Mouse (Mus musculus) natural killer cell, adult 2 months (primary cell): ENCODE results near the gene Acaca.

ENCODE experiments used
- DNase-seq, 2 experiments: peaks; one replicate each; pipeline ENCODE4 v3.0.0; 2022; ENCODE audit warnings: low spot score in 2 of 2

Gene Acaca

DNA sequence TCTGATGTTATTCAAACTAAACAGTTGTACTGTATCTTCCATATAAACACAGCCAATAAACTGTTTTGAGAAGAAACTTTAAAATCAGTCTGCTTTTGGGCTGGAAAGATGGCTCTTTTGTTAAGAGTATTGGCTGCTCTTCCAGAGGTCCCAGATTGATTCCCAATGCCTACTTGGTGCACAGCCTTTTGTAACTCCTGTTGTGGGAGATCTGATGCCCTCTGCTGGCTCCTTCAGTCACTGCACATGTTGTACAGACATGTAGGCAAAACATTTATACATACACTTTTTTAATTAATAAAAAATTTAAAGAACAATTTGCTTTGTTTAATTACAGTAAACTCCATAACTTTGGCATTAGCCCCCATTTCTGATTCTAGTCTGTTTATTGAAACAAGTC is 114.1 kb downstream of the Acaca start:
- peak; percentile 15 to 49 for DNase-seq

DNA sequence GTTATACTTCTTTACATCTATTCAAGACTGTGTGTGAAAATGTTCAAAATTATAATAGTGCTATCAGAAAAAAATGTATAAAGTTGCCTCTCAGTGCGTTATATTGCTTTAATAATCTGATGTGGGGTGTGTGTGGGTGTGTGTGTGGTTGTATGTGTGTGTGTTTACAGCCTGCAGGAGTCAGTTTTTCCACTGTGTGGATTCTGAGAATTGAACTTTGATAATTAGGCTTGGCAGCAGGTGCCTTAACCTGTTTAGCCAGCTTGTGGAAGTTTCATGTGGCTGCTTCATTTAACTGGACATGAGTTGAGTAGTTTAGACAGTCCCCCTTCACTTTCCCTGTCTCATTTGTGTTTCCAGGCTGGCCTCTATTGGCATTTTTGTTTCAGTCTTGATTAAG is 117.9 kb downstream of the Acaca start:
- no peak for DNase-seq

DNA sequence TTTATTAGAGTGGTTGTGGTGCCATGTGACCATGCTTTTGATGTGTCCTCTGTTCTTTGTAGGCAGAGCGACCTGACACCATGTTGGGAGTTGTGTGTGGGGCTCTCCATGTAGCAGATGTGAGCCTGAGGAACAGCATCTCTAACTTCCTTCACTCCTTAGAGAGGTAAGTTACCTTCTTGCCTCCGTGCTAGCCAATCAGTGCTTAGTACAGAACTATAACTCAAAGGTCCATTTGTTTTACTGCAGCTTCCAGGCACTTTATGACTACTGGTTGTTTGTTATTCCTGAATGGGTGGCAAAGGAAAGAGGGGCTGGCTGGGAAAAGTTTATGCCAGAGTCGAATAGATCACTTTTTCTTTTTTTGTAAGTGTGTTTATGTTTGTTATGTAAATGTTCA is 121.7 kb downstream of the Acaca start:
- no peak for DNase-seq

DNA sequence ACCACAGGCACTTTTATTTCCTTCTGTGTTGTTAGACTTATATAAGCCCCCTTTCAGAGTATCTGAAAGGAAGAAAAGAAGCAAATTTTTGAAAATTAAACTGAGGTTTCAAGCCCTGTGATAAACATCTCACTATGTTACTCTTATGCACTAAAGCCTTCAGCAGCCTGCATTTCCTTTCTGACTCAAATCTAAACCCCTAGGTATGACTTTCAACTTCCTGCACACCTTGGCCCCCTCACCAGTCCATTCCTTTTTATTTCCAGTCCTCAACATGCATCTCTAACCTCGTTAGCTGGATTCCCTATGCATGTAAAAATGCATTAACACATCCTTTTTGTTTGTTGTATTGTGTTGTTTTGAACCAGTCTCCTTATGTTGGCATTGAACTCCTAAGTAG is 123.0 kb downstream of the Acaca start:
- no peak for DNase-seq

DNA sequence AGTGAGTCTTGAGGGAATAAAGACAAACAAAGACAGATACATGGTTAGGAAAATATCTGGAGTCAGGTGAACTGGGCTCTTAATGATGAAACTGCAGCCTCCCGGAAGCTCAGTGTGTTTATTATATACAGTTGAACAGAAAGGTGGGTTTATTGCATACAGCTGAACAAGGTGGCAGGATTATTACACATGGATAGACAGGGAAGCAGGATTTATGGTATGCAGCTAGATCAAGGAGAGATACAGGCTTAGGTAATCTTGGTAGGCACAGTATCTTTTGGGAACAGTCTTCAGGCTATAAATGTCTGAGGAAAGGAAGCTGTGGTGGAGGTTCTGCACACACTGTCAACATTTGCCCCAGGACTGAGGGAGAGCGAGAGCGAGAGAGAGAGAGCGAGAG is 126.4 kb downstream of the Acaca start:
- DNase-seq: no peak

DNA sequence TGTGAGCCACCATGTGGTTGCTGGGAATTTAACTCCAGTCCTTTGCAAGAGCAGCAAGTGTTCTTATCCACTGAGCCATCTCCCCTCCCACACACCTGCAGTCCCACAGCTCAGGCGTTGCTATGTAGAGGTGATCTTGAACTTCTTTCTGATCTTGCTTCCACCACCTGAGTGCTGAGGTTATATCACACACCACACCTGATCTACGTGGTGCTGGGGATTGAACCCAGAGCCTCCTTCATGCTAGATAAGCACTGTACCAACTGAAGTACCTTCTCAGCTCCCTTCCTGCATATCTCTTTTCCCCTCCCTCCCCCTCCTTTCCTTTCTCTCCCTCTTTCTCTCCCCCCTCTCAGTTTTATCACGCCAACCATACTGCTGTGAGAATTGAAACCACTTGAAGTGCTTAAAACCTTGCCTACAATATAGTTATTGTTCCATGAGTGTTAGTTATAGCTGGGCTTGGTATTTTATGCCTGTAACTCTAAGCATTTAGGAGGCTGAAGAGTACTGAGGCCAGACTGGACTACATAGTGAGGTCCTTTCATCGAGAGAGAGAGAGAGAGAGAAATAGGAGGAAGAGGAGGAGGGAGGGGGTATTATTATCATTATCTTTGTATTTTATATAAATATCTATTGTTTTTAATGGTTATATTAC is 128.7 kb downstream of the Acaca start:
- DNase-seq: no peak

DNA sequence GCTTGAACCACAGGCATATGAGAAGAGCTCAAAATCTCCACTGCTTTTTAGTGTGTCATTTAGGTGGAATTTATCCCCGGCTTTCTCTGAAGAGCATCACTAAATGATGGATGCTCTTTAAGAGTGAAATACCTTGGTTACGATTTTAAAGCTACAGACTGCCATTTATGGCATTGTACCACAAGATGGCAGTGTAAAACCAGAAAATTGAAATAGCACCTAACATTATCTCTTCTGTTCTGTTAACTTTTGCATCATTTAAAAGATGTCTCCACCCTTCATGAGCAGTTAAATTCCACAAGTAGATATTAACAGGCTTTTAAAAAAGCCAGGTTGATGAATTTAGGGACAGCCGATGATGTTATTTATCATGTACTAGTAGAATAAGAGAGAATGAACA is 135.0 kb downstream of the Acaca start:
- no peak for DNase-seq

DNA sequence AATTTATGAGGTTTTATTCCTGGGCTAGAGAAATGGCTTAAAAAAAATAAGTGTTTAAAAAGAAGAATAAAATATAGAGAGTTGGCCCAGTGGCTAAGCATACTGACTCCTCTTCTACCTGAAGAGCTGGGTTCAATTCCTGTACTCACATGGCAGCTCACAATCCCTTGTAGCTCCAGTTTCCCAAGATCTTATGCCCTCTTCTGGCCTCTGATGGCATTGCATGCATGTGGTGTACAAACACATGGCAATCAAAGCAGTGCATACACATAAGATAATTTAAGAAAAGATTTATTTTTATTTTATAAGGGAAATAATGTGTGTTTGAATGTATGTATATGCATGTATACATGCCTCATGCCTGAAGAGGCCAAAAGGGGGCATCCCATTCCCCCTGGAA is 138.6 kb downstream of the Acaca start:
- peak; percentile 6 to 20 for DNase-seq

DNA sequence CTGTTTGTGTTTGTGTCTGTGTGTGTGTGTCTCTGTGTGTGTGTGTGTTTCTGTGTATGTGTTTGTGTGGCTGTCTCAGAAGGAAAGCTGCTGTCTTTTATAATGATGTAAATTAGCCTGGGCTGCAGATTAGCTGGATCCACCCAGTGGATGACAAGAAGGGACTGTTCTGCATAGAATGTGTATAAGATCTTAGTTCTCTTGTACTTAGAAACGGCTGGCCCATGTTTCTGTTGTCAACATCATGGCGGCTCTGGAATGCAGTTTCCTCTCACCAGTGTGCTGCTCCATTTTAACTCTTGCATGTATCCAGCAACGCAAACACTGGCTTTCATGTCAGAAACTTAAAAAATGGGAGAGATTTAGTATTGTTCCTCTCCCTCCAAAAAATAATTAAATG is 141.0 kb downstream of the Acaca start:
- DNase-seq: no peak

DNA sequence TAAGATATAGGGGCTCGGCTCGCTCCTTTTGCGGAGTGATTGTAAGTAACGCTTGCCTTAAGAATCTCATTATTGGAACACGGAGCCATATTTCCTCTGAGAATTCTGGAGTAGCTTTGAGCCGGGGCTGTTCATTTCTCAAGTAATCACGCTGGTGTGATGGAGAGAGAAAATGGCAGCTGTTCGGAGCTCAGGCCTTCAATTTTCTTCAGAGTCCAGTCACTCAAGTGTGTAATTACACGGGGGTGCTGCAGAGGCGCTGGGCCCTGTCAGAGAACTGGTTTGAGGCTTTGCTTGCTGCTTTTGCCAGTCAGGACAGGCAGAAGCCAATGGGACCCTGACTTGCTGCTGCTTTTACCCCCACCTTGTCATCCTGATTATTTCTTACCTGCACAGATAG is 142.5 kb downstream of the Acaca start:
- no peak for DNase-seq

DNA sequence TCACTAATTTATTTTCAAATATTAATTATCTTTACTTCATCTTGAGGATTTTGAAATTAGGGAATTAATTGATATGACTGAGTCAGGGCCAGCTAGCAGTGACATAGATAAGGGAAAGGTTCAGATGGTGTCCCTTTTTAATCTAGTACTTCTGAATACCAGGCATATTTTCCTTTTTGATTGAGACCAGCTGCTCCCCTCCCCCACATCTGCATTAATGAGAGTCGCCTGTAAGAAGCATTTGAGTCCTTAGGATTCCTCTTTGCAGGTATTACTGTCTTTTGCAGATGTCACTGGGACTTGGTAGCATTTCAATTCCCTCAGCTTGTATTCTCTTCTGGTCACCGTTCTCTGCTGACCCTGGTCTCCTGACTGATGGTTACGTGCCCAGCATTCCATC is 143.1 kb downstream of the Acaca start:
- no peak for DNase-seq

DNA sequence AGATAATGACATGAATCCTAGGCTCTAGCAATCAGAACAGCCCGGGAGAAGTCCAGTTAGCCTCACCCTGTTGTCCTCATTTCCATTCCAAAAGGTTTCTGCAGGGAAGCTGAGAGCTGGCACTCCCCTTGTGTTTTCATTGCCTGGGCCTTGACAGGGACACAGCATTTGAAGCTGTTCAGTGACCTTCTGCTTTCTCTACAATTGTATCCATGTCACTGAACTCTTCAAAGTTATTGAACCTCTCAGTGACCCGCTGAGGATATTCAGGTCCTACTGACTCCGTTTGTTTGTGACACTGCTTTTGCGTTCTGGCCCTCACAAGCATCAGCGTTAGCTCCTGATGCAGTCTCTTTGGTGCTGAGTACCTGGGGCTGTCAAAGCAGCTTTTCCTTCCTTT is 147.5 kb downstream of the Acaca start:
- no peak for DNase-seq

DNA sequence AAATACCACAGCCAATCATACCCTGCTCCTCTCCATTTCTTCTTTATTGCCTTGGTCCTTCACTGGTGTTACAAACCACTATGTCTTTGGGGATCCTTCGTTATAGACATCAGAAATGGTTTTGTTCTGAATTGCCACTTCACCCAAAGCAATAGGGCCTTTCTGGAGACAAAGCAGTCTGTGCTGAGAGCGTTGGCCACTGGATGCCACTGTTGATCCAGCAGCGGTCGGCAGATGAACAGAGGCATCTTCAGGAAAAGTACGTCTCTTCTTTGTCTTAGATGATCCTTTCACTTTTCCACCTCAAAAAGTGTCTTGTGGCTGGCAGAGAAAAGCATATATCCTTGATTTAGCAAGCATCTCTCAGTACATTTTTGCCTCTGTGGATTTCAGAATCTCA is 151.8 kb downstream of the Acaca start:
- DNase-seq: no peak

DNA sequence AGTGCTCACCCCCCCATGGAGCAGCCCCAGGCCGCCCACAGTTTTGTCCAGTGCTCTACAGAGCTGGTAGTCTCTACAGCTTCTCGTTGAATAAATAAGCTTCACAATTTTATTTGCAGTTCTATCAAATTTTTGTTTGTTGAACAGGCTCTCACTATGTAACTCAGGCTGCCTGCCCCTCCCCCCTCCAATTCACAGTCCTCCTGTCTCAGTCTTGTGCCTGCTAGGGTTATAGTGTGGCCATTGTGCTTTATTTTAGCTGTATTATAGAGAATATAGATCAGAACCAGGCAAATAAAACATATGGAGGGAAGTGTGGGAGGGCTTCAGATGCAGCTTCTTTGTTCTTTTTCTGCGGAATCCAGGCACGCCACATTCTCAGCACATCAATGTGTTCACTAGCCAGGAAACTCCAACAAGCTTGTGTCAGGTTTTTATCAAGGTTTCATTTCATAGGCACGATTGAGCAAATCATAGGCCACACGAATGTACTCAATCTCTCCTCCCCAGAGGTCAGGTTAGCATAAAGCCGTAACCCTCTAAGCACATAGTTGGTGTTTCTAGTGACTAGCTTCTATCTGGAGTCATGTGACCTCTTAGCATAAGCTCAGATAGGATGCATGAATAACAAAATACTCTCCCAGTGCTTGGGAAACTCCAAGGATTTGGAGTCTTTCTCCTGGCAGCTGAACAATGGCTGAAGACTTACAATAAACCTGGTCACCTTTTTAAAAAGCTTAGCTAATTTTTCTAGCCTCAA is 153.7 kb downstream of the Acaca start:
- no peak for DNase-seq

DNA sequence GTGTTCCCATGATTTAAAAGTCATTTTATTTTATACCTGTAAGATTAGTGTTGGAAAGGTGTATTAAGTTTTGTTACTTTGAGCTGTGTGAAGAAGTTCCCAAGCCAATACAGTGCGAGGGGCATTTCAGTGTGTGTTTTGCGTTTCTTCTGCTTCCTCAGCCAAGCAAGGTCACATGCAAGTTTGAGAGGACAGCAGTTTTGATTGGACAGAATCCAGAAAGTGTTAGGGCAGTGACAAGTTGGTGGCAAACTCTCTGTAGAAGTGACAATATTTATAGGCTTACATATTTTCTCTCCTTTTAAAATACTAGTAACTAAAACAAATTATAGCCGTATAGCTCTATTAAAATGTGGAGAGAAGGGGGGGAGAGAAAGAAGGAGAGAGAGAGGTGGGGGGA is 161.3 kb downstream of the Acaca start:
- DNase-seq: no peak

DNA sequence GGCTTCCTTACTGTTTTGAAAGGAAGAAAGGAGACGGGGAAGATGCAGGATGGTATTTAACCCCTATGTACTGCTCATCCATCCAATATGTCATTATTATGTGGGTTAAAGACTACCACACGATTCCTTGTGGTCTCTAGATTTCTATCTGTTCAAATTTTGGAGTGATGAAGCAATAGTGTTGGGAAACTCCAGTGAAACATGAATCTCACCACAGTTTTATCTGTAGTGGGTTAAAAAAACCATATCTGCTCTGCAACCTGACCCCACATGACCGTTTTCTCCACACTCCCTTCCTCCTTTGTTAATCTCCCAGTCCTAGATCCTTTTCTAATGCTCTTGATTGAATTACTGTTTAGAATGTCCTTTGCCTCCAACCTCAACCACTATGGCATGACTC is 163.1 kb downstream of the Acaca start:
- DNase-seq: no peak

DNA sequence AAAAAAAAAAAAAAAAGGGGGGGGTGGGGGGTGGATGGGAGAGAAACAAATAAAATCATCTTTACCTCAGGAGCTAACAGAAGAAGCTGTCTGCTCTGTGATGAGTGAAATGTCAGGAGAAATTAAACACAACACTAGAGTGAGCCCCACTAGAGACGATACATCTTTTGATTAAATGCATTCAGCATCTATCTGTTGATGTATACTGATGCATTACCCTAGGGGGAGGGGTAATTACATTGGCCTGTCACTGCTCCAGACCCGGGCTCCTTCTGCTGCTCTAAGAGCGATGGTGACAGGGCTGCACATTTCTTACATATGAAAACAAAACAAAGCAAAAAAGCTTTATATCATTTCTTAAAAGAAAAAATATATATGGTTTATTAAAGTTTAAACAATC is 163.8 kb downstream of the Acaca start:
- DNase-seq: no peak

DNA sequence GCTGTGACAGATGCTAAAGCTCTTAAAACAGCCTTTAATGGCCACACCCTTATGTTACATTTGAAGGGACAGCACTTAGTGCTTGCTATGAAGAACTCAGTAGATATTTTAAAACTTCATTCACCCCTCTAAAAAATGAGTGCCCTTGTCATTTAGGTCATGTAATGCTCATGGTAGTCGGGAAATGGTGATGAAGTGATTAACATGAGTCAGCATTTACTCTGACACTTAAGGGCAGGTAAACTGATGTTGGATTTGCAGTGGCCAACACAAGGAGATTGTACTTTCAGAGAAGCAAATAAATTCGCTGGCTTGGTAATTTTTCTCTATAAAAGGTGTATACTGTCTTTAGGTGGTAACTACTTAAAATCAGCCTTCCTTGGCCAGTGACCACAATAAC is 166.9 kb downstream of the Acaca start:
- no peak for DNase-seq

DNA sequence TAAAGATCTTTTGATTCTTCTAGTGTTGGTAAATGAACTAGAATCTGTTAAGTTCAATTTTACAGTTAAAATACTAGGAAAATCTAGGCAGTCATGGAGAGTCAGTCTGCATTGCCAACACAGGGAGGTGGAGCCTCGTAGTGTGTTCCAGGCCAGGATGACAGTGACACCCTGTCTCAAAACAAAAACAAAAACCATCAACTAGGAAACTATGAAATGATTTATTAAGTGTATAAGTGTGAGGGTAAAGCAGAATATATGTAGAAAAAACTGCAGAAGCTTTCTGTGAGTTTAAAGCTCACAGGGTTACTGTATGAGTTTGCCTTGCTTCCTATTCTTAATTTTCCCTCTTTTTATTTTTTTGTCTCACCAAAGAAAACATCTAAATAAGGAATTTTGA is 176.0 kb downstream of the Acaca start:
- DNase-seq: no peak

DNA sequence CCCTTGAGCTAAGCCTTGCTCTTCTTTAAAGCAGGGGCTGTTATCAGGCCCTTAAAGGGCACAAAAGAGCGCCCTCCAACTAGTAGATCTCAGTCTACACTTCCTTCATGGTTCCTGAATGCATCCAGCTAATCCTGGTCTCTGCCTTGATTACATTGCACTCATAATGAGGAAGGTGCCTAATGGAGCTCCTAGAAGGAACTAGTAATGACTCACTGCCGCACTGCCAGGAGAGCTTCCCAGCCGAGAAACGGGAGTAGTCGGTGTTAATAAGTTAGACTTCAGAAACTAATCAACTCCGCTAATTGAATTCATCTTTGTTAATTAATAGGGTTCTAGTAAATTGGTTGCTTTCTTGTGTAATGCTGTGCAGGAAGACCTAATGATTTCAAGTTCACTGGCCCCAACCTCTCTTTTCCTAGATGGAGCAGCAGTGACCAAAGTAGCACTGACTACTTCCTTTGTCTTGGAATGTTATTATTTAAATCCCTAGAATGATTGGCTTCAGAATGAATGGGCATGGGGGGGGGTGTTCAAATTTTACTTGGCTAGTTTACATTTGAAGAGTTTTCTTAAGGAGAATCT is 176.8 kb downstream of the Acaca start:
- no peak for DNase-seq

DNA sequence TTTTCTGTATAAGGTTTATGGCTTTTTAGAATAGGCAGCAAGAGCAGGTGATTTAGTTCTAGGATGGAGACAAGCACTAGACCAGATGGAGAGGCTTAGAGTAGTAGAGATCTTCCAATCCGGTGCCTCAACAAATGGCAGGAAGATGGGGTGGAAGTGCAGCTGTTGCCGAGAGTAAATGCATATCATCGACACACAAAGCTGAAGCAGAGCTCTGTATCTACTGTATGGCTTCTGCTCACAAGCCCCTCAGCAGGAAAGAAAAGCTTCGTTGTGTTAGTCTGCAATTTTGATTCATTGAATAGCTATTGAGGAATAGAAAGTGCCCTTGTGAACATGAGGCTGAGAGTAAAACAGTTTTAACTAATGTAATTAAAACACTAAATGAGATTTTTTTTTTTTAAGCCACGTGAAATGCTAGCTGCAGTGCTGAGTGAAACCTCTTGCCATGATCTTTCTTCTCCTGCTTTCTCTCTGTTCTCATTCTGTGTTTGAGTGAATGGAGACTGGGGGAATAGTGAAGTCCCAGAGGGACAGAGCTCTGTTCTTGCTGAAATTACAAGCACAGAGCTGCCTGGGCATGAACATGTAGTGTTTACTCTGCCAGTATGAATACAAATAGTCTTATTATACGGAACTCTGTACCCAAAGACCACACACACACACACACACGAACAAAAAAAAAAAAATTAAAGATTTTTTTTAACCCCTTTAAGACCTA is 194.7 kb downstream of the Acaca start:
- no peak for DNase-seq

DNA sequence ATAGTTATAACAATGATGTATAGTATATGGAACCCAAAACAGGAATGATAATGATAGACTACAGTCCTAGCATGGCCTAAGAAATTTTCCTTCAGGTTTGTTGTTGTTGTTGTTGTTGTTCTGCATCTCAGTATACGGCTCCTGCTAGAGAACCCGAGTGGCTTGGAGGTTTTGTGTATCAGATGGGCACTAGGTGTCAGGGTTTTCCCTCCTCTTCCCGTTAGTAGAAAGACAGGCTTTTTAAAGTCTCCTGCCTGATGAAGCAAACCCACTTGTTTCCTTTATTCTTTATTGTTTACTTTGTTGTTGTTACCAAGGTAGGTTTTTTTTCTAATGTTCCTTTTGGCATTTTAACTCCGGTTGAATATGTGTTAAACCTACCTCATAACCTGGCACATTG is 197.6 kb downstream of the Acaca start:
- no peak for DNase-seq

DNA sequence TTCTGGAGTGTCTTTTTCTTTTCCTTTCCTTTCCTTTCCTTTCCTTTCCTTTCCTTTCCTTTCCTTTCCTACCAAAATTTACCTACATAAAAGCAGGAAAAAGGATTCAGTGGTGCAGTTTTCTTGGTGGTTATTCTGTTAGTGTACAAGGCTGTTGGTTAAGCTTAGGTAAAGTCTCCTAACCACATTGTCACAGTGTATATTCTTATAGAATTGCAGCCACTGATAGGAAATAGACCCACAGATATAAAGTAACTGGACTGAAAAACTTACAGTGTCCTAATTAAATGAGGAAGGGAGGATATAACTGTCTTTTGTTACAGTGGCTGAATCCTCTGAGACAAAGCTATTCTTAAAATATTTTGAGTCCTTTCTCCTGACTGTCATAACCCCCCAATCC is 202.9 kb downstream of the Acaca start:
- DNase-seq: no peak
